Mouse (Mus musculus): ENCODE data around the gene Scnm1.

- TF ChIP-seq CTCF (IDR thresholded peaks at IDR 0.05; ENCODE audit: extremely low read depth, insufficient read depth, insufficient read length, insufficient replicate concordance) (peak; percentile 90), POLR2A (IDR thresholded peaks at IDR 0.05; ENCODE audit: low read depth, low read length) (no peak)
These were observed 40.3 kb upstream of the Scnm1 start for GRCm38 (mm10) chr3:95174011-95174592.
